Mouse (Mus musculus) c-Kit-positive CD71-positive TER-119-negative erythroid progenitor cells, embryonic 14.5 days (primary cell): ENCODE measurements around the gene Sugp1.
A peak's percentile ranks its signal among the peaks of the same experiment; 100 is the strongest.
"Not testable (repeated sequence)": the region's sequence is repeated elsewhere in the genome, so short reads cannot be mapped to it uniquely, and the experiment has no call there.

ENCODE experiments used
- DNase-seq: peaks from one replicate; pipeline ENCODE4 v3.0.0-alpha.2; 2013; ENCODE audit warnings: low read depth

The Sugp1 gene

DNA sequence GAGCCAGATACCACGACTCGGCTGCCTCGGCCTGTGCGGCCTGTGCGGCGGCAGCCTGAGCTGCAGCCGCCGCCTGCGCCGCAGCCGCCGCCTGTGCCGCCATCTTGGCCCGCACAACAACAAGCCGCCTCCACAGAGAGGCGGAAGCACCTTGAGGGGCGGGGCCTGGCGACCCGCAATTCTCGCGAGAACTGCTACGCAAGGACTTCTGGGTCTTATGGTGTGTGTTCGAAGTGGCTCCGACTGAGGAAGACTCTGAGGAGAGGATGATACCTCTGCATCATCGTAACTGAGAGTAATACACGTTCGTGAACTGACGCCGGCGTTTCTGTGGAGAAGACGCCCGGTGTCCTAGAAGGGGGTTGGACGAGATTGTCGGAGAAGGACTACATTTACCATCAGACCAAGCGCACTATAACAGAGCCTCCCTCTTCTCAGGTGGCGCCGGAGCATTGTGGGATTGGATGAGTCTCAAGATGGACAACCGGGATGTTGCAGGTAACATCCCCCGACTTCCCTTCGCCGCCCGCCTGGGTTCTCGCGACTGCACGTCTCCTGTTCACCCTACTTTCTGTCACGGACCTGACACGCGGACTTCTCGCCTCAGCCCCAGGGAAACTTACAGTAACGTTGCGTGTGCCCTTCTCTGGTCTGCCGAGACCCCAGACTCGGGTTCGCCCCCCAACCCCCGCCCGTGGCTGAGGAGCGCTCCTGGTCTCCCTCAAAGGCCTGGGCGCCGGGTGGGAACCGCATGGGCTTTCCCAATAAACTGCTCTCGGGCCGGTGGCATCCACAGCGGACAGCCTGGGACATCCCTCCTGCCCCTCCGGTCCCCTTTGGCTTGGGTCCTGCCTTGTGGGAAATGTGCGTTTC lies at the start of gene Sugp1, which contains the start of gene Mau2:
Gene Sugp1, plus strand, starts transcription at position 231 of the 873 bp plus-strand sequence.
Gene Mau2, minus strand, starts transcription at position 152 of the 873 bp plus-strand sequence.
- DNase-seq: peak; percentile 96

DNA sequence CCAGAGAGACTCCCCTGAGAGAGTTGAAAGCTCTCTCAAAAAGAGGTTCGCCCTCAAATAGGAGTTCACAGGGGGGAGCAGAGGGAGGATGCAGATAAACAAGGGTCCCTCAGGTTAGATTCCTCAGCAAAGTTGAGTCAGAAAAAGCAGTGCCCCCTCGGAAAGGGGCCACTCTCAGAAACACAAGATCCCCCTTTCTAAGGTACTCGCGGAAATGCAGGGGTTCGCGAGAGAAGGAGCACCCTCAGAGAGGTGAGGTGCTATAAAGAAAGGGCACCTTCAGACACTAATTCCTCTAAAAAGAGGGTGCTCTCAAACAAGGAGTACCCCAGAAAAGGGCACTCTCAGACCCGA lies 47.2 kb upstream of the Sugp1 start:
- DNase-seq: no peak

DNA sequence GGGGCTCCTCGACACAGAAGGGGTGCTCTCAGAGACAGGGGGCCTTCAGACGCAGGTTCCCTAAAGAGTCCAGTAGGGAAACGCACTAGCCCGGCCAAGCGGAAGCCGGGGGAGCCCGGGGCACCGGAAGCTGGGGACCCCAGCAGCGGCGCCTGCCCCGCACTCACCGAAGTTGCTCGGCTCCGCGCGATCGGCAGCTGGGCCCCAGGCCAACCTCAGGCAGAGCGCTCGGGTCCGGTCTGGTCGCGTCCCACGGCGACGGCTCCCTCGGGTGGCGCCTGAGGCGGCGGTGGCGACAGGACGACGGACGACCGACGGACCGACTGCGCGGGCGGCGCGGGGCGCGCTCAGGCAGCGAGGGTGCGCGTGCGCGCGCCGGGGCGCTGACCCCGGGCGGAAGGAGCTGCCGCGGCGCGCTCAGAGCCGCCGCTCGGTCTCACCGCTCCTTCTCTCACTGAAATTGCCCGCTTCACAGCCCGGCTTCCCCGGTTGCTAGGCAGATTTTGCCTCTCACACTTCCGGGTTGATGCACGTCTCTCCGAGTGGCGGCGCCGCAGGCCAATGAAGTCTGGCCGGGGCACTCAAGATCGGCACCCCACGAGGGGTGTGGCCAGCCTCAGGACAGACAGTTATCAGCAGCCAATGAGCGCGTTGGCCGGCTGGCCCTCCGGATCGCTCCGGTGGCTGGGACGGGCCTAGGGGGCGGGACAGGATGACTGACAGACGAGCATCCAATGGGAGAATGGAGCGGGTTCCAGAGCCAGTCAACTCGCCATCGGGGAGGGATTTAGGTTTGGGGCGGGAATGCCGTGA lies 46.6 kb upstream of the Sugp1 start, which contains the start of gene Gatad2a:
Gene Gatad2a, minus strand, starts transcription at position 609 of the 813 bp plus-strand sequence.
- peak; percentile 99 for DNase-seq

DNA sequence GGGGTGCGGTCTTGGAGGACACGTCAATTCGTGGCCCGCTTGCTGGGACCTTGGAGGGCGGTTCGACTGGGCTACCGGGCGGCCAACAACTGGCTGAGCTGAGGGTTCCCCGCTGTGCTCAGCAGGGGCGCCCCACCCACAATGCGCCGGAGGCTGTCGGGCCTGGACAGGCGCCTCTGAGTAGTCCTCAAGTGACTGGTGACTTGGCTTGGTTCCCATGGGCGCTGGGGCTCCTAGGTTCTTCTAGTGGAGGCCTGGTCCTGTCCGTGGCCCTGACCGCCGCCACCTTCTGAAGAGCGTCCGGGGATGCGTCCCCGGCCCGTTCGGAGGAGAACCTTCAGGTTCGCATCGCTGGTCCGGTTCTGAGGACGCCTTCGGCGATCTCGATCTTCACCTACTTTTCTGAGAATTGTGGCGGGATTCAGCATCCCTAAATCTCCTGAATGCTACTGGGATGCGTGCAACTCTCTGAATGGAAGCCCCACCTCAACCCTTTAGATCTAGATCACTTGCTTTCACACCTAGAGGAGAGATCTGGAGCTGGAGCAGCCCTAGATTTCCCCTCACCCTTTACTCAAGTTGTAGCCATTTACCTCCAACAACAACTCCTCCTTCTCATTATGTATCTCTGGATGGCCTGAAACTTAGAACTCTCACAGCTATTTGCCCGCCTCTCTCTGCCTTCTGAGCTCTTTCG lies 45.9 kb upstream of the Sugp1 start:
- DNase-seq: no peak

DNA sequence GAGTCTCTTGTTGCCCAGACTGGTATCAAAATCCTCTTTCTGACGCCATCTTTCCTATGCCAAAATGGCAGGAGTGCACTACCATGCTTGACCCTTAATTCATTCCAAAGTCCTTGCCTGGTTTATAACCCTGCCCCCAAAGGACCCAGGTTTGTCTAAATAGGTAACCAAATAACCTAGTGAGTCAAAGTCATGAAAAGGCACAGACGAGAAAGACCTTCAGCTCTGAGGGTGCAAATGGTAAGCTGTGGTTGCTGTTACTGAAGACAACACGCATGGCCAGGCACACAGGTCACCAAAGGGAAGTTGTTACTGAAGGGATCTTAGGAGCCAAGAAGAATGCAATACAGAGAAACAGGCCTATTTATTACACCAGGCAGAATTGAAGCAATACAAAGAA lies 43.9 kb upstream of the Sugp1 start:
- no peak for DNase-seq

DNA sequence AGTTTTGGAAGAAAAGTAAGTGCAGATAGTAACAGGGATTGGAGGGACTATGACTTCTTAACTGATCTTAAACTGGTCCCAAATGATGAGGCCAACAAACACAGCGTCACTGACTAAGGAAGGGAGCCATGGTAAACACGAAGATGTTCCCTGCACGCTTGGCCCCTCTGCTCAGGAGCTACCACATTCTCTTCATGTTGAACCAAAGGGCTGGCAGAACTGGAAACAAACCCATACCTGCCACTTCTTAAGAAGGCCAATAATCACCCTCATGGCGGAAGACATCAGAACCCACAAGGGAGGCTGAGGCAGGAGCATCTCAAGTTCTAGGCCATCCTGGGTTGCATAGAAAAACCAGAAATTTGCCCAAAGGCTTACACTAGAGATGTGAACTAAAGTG lies 43.4 kb upstream of the Sugp1 start:
- DNase-seq: no peak

DNA sequence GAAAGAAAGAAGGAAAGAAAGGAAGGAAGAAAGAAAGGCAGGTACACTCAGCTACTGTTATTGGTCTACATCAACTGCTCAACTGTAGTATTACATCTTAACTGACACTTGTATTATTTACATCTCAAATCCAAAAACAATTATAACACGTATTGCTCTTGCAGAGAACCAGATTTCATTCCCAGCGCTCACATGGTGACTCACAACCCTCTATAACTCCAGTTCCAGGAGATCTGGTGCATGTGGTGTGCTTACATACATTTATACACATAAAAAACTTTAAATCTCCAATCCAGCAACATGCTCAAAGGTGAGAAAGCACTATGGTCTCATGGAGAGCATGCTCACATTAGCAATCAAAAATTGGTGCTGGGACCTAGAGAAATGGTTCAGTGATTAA lies 42.4 kb upstream of the Sugp1 start:
- no peak for DNase-seq

DNA sequence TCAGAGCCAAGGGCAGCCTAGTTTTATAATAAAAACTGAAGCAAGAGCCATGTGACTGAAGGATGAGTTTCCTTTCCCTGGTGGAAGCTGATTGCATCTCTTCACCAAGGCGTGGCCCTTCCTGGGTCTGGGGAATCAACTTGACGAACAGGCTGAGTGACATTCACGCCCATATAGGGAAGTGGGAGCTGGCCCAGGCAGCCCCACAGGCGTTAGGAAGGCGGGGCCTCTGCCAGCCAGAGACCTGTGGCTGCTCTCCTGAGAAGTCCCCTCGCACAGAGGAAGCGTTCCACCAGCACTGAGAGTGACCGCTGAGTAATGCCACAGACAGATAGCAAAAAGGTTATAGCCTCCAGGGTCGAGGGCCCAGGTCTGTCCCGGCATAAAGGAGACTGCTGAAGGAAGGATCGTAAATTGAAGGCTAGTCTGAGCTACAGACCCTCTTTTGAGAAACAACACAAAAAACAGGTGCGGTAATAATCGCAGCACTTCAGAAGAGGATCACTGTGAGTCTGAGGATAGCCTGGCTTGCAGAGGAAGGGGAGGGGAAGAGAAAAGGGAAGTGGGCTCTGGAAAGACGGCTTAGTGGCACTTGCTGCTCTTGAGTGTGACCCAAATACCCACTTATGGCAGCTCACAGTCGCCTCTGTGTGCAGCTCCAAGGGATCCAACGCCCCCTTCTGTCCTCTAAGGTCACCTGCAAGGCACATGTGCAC lies 41.3 kb upstream of the Sugp1 start:
- DNase-seq: peak; percentile 68

DNA sequence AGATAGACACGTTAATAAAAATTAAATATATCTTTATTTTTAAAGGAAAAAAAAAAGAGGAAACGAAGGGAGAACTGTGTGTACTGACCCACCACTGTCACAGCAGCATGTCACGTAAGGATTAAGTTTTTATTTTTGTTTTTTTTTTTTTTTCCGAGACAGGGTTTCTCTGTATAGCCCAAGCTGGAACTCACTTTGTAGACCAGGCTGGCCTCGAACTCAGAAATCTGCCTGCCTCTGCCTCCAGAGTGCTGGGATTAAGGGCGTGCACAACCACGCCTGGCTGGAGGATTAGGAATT lies 40.8 kb upstream of the Sugp1 start:
- not testable (repeated sequence) for DNase-seq

DNA sequence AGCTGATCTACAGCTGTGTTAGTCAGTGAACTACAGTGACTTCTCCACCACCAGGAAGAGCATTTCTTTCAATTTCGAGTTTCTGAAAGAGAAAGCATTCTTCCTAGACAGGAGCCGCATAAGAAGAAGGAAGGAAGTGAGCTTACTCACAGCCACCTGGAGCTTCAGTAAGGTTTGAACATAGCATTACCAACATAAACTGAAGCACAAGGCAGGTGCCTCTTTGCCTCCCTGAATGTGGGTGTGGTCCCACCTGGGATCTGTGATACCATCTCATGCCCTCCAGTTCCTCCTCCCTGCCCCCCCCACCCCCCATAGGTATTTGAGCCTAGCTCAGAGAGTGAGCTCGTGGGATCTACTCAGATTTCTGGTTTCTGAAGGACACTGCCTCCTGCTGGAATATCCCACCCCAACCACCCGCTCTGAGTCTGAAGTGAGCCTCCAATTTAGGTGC lies 39.4 kb upstream of the Sugp1 start:
- DNase-seq: no peak

DNA sequence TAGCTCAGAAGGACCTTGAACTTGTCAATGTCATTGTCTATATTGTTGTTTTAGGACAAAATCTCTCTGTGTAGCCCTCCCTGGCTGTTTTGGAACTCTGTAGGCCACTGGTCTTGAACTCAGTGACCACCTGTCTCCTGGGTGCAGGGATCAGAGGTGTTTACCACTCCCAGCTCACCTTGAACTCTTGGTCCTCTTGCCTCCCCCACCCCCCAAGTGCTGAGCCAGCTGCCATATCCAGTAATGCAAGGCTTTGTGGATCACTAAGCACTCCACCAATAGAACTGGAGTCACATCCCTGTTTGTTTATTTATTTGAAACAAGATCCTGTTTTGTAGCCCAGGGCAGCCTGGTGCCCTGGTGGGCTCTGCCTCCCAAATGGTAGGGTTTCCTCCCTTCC lies 38.3 kb upstream of the Sugp1 start:
- DNase-seq: no peak

DNA sequence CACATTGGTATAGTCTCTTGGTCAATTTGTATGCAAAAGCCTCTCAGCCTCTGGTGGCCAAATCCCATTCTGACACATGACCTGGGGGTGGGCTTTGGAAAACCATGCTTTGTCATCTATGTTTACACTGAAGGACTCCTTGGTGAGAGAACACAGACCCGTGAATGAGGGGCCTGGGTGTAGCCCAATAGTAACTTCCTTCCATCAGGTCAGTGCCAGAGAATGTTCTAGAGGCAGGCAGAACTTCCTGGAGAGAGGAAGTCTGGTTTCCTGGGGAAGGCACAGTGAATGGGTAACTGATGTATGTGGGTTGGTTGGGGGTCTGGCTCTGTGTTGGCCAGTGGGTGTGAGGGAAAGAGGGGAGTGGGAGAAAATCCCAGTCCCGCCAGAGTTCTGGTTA lies 37.4 kb upstream of the Sugp1 start:
- DNase-seq: no peak

DNA sequence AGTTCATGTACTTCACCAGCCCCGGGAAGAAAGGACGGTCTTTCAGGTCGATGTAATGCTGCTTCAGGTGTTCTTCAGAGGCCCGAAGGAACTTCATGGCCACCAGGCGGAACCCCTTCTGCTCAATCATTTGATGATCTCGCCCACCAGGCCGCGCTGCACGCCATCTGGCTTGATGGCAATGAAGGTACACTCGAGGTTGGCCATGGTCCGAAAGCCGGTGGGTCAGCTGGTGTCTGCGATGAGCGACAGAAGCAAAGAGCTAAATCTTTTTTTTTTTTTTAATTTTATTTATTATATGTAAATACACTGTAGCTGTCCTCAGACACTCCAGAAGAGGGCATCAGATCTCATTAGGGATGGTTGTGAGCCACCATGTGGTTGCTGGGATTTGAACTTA lies 31.8 kb upstream of the Sugp1 start:
- DNase-seq: not testable (repeated sequence)

DNA sequence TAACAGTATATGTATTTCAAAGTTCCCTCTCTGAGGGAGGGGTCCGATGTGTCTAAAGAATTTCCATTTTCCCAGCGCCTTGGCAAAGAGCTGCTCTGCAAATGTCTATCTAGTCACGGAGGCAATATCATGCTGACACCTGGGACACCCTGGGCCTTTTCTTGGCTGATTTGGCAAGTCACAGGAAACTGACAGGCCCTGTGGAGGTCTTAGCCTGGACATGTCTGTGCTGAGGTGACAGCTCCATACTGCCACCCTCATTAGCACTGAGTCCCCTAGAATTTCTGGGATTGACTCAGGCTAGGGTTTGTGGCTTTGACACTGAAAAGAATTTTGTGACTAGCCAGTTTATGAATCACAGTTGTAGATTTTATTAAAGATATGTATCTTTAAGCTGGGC lies 30.3 kb upstream of the Sugp1 start:
- no peak for DNase-seq

DNA sequence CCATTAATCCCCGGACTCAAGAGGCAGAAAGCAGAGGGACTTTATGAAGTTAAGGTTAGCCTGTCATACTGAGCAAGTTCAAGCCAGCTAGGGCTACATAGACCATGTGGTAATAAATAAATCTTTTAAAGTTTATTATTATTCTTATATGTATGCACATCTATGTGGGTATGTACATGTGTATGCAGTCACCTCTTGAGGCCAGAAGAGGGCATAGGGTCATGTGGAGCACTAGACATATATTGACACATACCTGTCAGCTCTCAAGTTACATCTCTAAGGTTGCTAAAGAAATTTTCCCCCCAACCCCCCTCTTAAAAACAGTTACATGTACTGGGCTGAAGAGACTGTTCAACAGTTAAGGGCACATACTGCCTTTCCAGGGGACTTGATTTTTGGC lies 29.9 kb upstream of the Sugp1 start:
- DNase-seq: no peak

DNA sequence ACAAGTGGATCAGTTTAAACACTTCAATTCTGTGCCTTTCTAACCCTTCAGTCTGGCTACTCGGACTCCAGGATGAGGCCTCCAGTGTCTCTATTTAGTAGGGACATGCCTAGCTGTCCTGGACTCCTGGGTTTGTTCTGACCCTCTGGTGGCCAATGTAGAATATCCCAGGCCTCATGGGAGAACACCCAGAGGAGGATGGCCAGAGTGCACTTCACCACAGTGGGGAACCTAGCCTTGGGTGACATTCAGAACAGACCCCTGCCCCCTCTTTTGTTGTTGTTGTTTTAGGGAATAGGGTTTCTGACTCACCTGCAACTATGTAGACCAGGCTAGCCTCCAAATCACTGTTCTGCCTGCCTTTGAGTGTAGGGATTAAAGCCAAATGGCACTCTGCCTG lies 27.6 kb upstream of the Sugp1 start:
- DNase-seq: no peak

DNA sequence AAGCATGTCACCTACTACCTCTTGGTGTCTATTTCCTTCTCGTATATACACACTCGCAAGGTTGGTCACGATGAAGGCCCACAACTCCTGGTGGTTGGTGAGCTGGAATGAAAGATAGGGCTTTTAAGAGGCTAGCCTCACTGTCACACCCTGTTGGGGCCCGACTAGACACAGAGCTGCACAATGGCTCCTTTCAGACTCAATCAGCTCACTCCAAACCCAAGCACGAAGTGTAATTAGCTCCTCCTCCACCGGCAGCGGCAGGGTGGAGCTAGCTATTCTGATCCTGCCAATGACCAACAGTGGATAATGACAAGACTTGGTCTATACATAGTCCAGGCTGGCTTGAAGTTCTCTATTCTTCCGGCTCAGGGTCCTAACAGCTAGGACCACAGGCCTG lies 19.0 kb upstream of the Sugp1 start:
- no peak for DNase-seq

DNA sequence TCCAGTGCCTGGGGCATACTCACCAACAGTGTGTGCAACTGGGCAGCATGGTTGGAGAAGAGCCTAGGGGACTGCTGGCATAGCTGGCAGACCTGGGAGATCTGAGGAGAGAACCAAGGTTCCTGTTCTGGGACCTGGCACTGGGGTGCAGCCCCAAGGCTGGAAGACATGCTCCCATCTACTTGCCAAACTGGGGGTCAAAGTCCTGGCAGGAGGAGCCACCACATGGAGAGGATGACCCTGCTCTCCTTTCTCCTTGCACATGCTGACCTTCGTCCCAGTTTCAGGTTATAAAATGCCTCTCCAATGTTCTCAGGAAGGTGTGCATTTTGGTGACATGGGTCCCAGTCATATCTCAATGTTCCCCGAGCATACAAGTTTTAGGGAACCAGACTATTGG lies 16.5 kb upstream of the Sugp1 start:
- DNase-seq: no peak

DNA sequence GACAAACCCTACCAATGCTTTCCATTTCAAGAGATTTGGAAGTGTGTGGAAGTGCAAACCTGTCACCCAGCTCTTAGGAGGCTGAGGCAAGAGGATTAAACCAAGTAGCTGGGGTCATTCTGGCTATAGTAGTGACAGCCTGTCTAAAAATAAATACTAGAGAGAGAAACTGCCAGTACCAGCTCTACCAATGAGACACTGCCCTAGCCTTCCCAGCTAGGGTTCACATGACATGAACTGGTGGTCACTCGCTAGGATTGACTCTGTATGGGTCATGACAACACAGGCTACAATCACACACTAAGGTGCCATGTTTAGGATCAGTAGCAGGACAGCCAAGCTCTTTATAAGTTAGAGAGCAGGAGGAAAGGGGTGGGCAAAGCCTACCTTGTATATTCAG lies 12.4 kb upstream of the Sugp1 start:
- no peak for DNase-seq

DNA sequence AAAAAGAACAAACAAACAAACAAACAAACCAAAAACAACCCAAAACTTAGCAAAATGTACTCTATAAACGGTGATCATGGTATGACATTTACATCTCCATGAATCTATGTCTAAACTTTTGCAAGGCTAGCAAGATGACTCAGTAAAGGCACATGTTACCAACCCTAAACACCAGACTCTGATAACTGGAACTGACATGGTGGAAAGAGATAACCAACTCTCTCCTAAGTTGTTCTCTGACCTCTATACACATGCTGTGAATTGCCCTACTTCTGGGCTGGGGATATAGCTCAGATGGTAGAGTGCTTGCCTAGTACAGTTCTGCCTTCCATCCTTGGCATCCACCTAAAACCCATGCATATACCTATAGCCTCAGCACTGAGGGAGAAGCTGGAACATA lies 4.6 kb upstream of the Sugp1 start:
- DNase-seq: no peak

DNA sequence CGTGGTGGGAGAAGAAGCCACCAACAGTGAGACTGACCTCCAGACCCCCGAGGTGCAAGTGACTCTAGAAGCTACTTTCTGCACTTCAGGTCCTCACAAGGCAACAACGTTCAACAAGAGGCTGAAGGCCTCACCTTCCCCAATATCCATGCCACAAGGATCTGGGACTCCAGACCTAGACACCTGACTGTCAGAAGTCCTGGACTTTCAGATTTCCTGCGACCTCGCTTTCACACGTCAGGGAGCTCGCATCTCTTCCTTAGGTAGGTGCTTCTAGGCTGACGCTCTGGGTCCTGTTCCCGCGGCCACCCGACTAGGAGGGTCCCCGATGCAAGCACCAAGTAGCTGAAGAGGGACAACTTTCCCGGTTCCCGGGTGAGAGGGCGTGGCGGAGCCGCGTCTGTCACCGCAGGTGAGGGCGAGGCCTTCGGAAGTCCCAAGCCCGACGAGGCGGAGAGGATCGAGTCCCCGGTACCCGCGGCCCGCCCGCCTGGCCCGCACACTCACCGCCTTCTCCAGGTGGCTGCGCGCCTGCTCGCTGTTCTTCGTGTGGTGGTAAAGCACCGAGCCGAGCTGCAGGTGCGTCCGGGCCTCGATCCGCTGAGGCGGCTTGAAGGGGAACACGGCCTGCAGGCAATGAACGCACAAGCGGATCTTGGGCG lies 597 bp upstream of the Sugp1 start:
- DNase-seq: no peak

DNA sequence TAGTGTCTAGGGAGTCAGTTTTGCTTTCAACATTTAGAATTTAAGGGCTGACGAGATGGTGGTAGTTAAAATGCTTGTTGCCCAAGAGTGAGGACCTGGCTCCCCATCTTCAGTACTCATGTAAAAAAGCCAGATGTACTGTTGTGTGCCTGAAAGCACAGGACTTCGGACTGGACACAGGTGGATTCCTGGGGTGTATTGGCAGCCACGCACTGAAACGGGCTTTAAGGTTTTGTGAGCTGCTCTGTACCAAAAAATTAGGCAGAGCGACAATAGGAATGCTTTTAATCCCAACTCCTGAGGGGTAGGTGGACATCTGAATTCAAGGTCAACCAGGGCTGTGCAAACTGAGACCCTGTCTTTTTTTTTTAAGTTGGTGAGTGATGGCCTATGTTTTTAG lies 1.4 kb downstream of the Sugp1 start:
- no peak for DNase-seq
